Mouse (Mus musculus): ENCODE measurements around the gene Nfil3. TPM values are rescaled to one million over a fixed set of nuclear protein-coding genes. Genes with fewer than 3 reads are reported as not detected.

The Nfil3 gene
- polyA plus RNA-seq, 1 experiment from 2014 or later, result 48.4 TPM

DNA sequence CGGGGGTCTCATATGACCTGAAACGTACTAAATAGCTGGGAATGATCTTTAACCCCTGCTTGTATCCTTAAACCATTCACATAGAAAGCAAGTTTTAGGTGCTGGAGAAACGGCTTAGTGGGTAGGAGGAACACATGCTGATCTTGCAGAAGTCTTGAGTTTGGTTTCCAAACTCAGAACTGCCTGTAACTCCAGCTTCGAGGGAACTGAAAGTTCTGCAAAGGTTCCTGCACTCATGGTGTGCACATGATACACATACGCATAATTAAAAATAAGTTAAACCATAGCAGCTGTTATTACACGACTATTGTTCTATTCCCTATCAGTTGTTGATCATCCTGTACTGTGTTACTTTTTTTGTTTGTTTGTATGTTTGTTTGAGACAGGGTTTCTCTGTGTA, 18.5 kb downstream of the Nfil3 start:
- H3K4me2 ChIP-seq, result no peak overlapping the region
- H3K4me3 ChIP-seq, result no peak overlapping the region
- H3K9ac ChIP-seq, result no peak overlapping the region
- 88% methylated on average over 6 of the region's 6 CpGs for WGBS
- no peaks in the 10 kb centered on the region; the same call in 1 of the 2 replicates for H3K9me3 ChIP-seq
- no peaks in the 10 kb centered on the region for H3K4me1 ChIP-seq
- no peaks in the 10 kb centered on the region for H3K27me3 ChIP-seq (replicated peaks)
- ATAC-seq (replicated peaks), result no peak
- no peak overlapping the region for H3K27ac ChIP-seq
- peaks cover 20% of the 10 kb centered on the region; the same call in 1 of the 2 replicates for H3K36me3 ChIP-seq (replicated peaks)

DNA sequence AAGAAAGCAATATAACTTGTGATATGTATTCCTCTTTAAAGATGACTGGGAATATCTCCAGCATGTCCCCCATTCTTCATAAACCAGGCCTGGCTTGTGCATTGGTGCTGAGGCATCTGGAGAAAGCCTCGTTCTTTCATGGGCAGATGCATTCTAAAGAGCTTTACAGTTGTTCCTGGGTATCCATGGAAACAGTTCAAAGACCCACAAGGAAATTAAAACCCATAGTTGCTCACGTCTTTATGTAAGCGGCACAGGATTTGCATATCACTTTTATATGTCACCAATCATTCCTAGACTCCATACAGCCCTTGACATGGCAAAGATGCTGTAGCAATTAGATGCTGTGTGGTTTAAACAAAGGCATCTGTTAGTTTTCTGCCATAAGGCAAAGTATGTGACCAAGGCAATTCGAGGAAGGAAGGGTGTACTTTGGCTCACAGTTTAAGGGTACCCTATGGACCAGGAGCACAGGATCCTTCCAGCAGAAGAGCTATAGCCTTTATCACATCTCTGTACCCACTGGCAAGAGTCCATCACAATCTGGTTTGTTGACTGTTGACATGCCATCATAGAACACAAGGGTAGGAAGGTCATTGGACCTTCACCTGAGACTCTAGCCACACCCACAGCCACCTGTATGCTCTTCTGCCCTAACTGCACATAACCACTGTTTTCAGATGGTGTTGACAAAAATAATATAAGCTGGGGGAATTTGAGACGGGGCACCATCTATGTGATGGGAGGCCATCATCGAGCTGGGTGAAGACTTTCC, 26.9 kb downstream of the Nfil3 start:
- no peaks in the 10 kb centered on the region for H3K27me3 ChIP-seq (replicated peaks)
- no peaks in the 10 kb centered on the region; the same call in 1 of the 2 replicates for H3K9me3 ChIP-seq
- no peak overlapping the region for H3K4me3 ChIP-seq
- no peak for ATAC-seq (replicated peaks)
- no peaks in the 10 kb centered on the region for H3K36me3 ChIP-seq (replicated peaks)
- no peaks in the 10 kb centered on the region for H3K4me1 ChIP-seq
- no peak overlapping the region for H3K9ac ChIP-seq
- WGBS, result 62% methylated on average over 6 of the region's 6 CpGs
- no peak overlapping the region for H3K4me2 ChIP-seq
- no peak overlapping the region for H3K27ac ChIP-seq

DNA sequence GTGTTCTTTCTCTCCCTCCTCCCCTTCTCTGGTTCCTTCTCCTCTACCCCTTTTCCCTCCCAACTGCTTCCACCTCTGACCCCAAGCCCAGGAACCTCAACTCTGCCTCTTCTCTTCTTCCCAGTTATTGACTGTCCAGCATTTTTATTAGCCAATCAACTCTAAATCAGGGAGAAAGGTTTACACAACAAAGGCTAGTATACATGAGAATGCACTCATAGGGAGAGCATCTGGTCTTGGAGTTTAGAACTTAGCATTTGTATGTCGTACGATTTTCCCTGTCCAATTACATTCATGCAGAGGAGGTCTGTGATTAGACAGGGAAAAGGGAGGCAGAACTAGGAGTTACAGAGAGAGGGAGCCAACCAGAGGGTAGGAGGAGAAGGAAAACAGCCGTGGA, 31.7 kb downstream of the Nfil3 start:
- Histone ChIP-seq H3K27ac (no peak overlapping the region), H3K27me3 (replicated peaks) (no peaks in the 10 kb centered on the region), H3K4me1 (no peaks in the 10 kb centered on the region), H3K36me3 (replicated peaks) (no peaks in the 10 kb centered on the region), H3K4me2 (no peak overlapping the region), H3K9me3 (no peaks in the 10 kb centered on the region), H3K4me3 (no peak overlapping the region), H3K9ac (no peak overlapping the region)
- no peak for ATAC-seq (replicated peaks)
- WGBS, result 79% methylated on average over 3 of the region's 3 CpGs

DNA sequence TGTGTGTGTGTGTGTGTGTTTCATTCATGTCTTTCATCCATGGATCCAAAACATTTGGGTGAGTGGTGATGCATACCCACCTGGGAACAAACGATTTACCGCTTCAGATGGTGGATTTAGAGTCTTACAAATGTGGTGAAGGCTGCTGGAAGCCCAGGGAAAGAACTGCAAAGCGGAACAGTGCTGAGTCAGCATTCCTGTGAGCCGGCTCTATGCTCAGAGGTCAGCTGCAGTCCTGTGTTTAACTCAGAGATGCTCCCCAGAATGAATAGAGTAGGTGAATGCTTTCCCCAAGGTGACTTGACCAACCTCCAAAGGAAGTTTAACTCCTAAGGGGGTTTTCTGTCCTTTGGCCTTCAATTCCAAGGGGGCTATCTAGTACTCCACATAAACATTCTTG, 33.3 kb downstream of the Nfil3 start:
- Histone ChIP-seq H3K36me3 (replicated peaks) (no peaks in the 10 kb centered on the region), H3K9ac (no peak overlapping the region), H3K9me3 (no peaks in the 10 kb centered on the region), H3K4me1 (no peaks in the 10 kb centered on the region), H3K27ac (no peak overlapping the region), H3K4me2 (no peak overlapping the region), H3K4me3 (no peak overlapping the region), H3K27me3 (replicated peaks) (no peaks in the 10 kb centered on the region)
- WGBS, result 81% methylated on average over 4 of the region's 4 CpGs
- no peak for ATAC-seq (replicated peaks)

DNA sequence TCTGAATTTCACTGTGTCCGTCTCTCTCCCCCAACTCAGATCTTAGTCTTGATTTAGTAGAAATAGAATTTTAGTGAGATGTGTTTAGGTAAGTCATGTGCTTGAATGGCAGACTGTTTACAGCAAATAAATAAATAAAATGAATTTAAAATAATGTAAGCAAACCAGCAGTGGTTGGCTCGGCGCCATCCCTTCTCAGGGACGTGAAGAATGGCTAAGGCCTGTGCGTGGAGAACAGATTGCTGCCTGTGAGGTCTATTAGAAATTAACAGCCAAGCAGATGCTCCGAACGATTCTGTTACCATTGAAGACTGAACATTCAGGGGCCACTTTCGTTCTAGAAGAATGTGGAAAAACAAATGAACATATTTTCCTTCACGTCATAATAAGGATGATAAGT, 35.1 kb downstream of the Nfil3 start:
- Histone ChIP-seq H3K27me3 (replicated peaks) (no peaks in the 10 kb centered on the region), H3K4me3 (no peak overlapping the region), H3K9me3 (no peaks in the 10 kb centered on the region), H3K36me3 (replicated peaks) (no peaks in the 10 kb centered on the region), H3K9ac (no peak overlapping the region), H3K27ac (no peak overlapping the region), H3K4me2 (no peak overlapping the region), H3K4me1 (no peaks in the 10 kb centered on the region)
- no peak for ATAC-seq (replicated peaks)
- WGBS, result 77% methylated on average over 9 of the region's 9 CpGs

DNA sequence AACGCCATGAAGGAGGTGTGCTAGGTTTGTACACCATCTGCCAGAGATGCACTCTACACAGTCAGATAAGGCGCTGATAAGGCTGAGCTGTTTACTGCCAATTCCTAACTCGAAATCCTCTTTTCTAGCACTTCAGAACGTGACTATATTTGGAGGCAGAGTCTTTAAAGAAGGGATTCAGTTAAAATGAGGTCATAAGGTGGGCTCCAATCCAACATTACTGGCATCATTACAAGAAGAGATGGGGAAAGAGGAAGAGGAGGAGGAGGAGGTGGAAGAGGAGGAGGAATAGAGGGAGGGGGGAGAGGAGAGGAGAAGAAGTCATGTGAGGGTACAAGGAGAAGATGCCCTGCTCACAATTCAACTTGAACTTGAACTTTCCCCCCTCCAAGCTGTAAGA, 36.8 kb downstream of the Nfil3 start:
- H3K27ac ChIP-seq, result no peak overlapping the region

DNA sequence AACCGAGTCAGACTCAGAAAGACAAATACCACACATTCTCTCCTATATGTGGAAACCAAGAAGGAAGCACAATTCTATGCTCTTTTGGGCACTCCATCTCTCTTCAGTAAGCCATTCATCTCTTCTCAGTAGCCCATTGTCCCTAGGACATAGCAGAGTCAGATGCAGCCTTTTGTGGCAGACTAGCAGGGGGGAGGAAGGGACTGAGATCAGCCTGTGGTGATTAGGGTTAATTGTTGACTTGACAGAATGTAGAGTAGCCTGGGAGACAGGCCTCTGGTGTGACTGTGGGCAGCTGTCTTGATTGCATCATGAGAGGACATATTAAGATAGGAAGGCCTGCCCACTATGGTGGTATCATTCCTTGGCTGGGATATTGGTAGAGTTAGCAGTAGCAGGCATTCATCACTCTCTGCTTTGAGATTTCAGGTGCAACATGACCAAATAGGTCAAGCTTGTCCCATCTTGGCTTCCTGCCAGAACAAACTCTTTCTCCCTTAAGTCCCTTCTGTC, 37.9 kb downstream of the Nfil3 start:
- Histone ChIP-seq H3K36me3 (replicated peaks) (no peaks in the 10 kb centered on the region), H3K27ac (no peak overlapping the region), H3K27me3 (replicated peaks) (no peaks in the 10 kb centered on the region), H3K4me2 (no peak overlapping the region), H3K4me1 (no peaks in the 10 kb centered on the region), H3K9me3 (no peaks in the 10 kb centered on the region), H3K4me3 (no peak overlapping the region), H3K9ac (no peak overlapping the region)
- 58% methylated on average over 1 of the region's 1 CpGs for WGBS
- no peak for ATAC-seq (replicated peaks)

More for the DNA sequence above, 36.8 kb downstream of the Nfil3 start:
- Histone ChIP-seq H3K9ac (no peak overlapping the region), H3K27me3 (replicated peaks) (no peaks in the 10 kb centered on the region), H3K4me2 (no peak overlapping the region), H3K4me3 (no peak overlapping the region), H3K9me3 (no peaks in the 10 kb centered on the region), H3K4me1 (no peaks in the 10 kb centered on the region), H3K36me3 (replicated peaks) (no peaks in the 10 kb centered on the region)
- ATAC-seq (replicated peaks), result no peak
- 77% methylated on average over 4 of the region's 4 CpGs for WGBS

DNA sequence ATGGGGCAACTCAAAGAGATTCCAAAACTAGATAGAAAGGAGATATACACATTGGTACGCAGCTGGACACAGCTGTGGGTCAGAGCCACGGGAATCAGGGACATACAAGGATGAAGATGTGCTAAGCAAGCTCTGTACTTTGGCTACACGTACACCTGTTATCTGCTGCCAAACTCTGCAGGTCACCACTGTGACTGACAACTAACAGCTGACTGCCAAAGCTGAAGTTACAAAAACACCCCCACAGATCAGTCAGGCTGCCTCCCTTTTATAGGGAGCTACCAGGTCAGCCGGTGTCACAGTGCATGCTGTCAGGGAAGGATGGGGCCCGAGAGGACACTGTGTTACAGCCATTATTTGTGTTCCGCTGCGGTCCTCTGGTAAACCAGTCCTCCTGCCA, 39.9 kb downstream of the Nfil3 start:
- Histone ChIP-seq H3K36me3 (replicated peaks) (no peaks in the 10 kb centered on the region), H3K4me2 (no peak overlapping the region), H3K4me1 (no peaks in the 10 kb centered on the region), H3K27ac (no peak overlapping the region), H3K27me3 (replicated peaks) (no peaks in the 10 kb centered on the region), H3K9me3 (no peaks in the 10 kb centered on the region), H3K9ac (no peak overlapping the region), H3K4me3 (no peak overlapping the region)
- 83% methylated on average over 7 of the region's 7 CpGs for WGBS
- ATAC-seq (replicated peaks), result no peak

DNA sequence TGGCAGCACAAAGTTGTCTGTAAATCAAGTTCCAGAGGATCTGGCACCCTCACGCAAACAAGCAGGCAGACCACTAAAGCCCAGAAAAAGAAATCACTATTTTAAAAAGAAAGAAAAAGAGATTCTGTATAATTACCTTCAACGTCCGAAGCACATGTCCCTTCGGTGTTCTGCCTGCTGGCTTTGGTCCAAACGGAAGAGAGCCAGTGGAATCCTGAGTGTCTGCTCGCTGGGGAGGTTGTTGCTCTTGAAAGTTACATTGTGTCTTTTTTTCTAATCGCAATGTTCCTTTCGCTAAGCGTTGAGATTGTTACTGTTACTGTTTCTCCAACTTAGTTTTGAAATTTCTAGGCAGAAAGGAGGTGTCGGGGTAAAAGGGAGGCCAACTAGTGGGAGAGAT, 50.3 kb downstream of the Nfil3 start:
- Histone ChIP-seq H3K27ac (no peak overlapping the region), H3K9me3 (no peaks in the 10 kb centered on the region), H3K27me3 (replicated peaks) (no peaks in the 10 kb centered on the region), H3K36me3 (replicated peaks) (no peaks in the 10 kb centered on the region), H3K4me1 (peaks cover 24% of the 10 kb centered on the region), H3K9ac (no peak overlapping the region), H3K4me2 (no peak overlapping the region), H3K4me3 (no peak overlapping the region)
- 46% methylated on average over 10 of the region's 10 CpGs for WGBS
- ATAC-seq (replicated peaks), result no peak

DNA sequence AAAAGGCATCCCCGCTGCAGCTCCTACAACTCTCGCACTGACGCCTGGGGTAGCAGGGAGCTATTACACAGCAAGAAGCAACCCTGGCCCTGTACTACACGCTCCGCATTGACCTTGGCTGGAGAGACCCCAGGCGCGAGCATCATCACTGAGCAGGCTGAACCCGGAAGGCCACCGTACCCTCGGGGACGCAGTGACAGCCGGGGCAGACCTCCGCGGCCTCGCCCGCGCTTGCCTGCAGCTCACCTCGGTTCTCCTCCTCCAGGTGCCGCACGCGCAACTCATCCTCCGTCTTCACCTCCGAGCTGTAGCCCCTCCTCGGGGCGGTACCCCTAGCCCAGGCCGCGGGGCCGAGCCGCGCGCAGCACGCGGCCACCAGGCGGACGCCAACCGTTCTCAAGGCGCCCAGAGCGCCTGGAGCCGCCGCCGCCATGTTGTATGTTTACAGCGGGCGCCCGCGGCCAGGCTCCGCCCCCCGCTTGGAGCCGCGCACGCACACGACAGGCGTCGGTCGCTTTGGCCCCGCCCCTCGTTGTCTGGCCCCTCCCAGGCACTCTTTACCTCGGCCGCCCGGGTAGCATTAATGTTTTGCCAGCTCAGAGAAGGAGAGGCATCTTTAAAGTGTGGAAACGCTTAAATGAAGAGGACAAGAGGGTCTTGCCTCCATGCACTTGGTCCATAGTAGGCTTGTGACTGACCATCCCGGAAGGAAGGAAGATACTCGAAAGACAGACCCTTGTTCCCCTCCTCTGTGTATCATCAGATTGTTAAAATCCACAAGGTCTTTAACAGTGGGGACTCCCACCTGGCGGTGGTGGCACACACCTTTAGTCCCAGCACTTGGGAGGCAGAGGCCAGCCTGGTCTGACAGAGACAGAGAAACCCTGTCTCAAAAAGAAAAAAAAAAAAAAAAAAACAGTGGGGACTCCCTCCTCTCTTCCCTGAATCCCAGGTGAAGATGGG, 51.4 kb downstream of the Nfil3 start, which contains the start of gene Auh:
Gene Auh (minus strand): TSS at position 473 of the 963 bp plus-strand sequence.
- H3K27me3 ChIP-seq (replicated peaks), result no peaks in the 10 kb centered on the region
- peak within 1 kb of the TSS; percentile 74 for H3K9ac ChIP-seq
- H3K9me3 ChIP-seq, result no peaks in the 10 kb centered on the region
- H3K27ac ChIP-seq, result peak within 1 kb of the TSS; percentile 88
- H3K4me1 ChIP-seq, result peaks cover 24% of the 10 kb centered on the region
- H3K36me3 ChIP-seq (replicated peaks), result no peaks in the 10 kb centered on the region
- H3K4me3 ChIP-seq, result peak within 1 kb of the TSS; percentile 77
- ATAC-seq (replicated peaks), result peak; percentile 97
- H3K4me2 ChIP-seq, result peak within 1 kb of the TSS; percentile 61
- under 1% methylated on average over 63 of the region's 63 CpGs for WGBS

DNA sequence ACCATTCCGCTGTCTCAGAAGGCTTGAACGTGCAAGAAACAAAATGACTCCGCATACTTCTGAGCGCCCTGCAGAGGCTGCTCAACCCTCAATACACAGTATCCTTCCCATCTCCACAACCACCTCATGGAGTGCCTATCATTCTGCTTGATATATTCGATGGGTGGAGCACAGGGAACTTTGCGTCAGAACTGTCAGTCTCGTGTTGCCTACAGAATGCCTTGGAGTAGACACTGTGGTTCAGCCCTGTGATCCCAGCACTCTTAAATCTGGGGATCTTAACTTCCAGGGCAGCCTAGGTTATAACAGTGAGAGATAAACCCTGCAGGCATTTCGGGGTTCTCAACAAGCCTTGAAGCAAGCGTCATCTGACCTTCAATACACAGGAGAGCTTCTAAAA, 52.5 kb downstream of the Nfil3 start:
- Histone ChIP-seq H3K9ac (peak overlapping the region; percentile 74), H3K4me1 (peaks cover 24% of the 10 kb centered on the region), H3K27ac (peak overlapping the region; percentile 88; the same call in 1 of the 2 replicates), H3K36me3 (replicated peaks) (no peaks in the 10 kb centered on the region), H3K4me2 (peak overlapping the region; percentile 61), H3K4me3 (peak overlapping the region; percentile 77), H3K27me3 (replicated peaks) (no peaks in the 10 kb centered on the region), H3K9me3 (no peaks in the 10 kb centered on the region)
- WGBS, result 65% methylated on average over 9 of the region's 9 CpGs
- no peak for ATAC-seq (replicated peaks)

DNA sequence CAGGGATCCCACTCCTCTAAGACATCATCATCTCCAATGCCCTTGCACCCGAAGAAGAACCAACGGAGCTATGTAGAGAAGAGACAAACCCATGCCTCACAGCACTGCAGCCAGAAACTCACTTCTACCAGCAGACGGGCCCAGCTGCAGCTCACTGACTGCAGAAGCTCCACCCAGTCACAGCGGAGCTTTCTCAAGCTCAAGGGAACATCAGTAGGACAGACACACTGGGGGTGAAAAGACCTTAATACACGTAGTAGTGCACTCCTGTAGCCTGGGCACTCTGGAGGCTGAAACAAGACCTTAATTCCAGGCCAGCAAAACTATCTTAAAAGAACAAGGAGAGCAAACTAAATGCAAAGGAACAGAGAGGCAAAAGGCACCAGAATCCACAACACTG, 56.4 kb downstream of the Nfil3 start:
- Histone ChIP-seq H3K4me3 (no peak overlapping the region), H3K36me3 (replicated peaks) (no peaks in the 10 kb centered on the region), H3K4me1 (peaks cover 22% of the 10 kb centered on the region), H3K9me3 (no peaks in the 10 kb centered on the region), H3K27me3 (replicated peaks) (no peaks in the 10 kb centered on the region), H3K27ac (no peak overlapping the region), H3K9ac (no peak overlapping the region), H3K4me2 (no peak overlapping the region)
- WGBS, result 86% methylated on average over 5 of the region's 5 CpGs
- ATAC-seq (replicated peaks), result no peak
